Mouse (Mus musculus): ENCODE measurements at regions not wholly inside any gene's neighbourhood (a gene's known extent, or its start where the extent isn't known, plus 50 kb on each side); places are given as distances from the start of the nearest gene placed in this dataset.

- peak; percentile 31 for DNase-seq
Measured at GRCm38 (mm10) chr13:107904051-107904740, 140.1 kb upstream of the Smim15 start.

GRCm38 (mm10) chr13:107903150-107903959, 140.9 kb upstream of the Smim15 start:
- DNase-seq = peak in 1 of 2 experiments; percentile 32

GRCm38 (mm10) chr13:107902800-107903149, 141.5 kb upstream of the Smim15 start:
- no peak for DNase-seq

- DNase-seq = peak; percentile 71 to 74
Measured at GRCm38 (mm10) chr13:107899600-107900229, 144.5 kb upstream of the Smim15 start.

- peak; percentile 27 to 64 for DNase-seq
Measured at GRCm38 (mm10) chr13:107897646-107898045, 146.6 kb upstream of the Smim15 start.

GRCm38 (mm10) chr13:107897184-107897583, 147.1 kb upstream of the Smim15 start:
- no peak for DNase-seq

- no peak for DNase-seq
Measured at GRCm38 (mm10) chr13:107893581-107894183, 150.6 kb upstream of the Smim15 start.

- no peak for DNase-seq
Measured at GRCm38 (mm10) chr13:107893081-107893480, 151.2 kb upstream of the Smim15 start.

- no peak for DNase-seq
Measured at GRCm38 (mm10) chr13:107891946-107892345, 152.3 kb upstream of the Smim15 start.

- peak; percentile 82 to 87 for DNase-seq
Measured at GRCm38 (mm10) chr13:107890866-107891821, 153.1 kb upstream of the Smim15 start.

- peak; percentile 100 for DNase-seq
Measured at GRCm38 (mm10) chr13:107889985-107890865, 154.0 kb upstream of the Smim15 start.

GRCm38 (mm10) chr13:107889588-107889984, 154.7 kb upstream of the Smim15 start:
- no peak for DNase-seq

- peak; percentile 51 to 83 for DNase-seq
Measured at GRCm38 (mm10) chr13:107888571-107889451, 155.4 kb upstream of the Smim15 start.

GRCm38 (mm10) chr13:107888231-107888555, 156.1 kb upstream of the Smim15 start:
- no peak for DNase-seq

- DNase-seq = no peak
Measured at GRCm38 (mm10) chr13:107887366-107888230, 156.6 kb upstream of the Smim15 start.

GRCm38 (mm10) chr13:107884836-107885235, 159.4 kb upstream of the Smim15 start:
- DNase-seq = no peak

- no peak for DNase-seq
Measured at GRCm38 (mm10) chr13:107882337-107882736, 161.9 kb upstream of the Smim15 start.

GRCm38 (mm10) chr13:107880551-107880950, 163.7 kb upstream of the Smim15 start:
- DNase-seq = no peak

GRCm38 (mm10) chr13:107879535-107879934, 164.7 kb upstream of the Smim15 start:
- peak; percentile 81 to 83 for DNase-seq

Measured in kidney, postnatal 36 days (tissue).